Mouse (Mus musculus): ENCODE results near the gene Ppp3r1. TPM values are rescaled to one million over a fixed set of nuclear protein-coding genes. Genes with fewer than 3 reads are reported as not detected.
"Not testable (repeated sequence)": the region's sequence is repeated elsewhere in the genome, so short reads cannot be mapped to it uniquely, and the experiment has no call there.

Ppp3r1 gene
- total RNA-seq, 2 experiments from 2014 or later, result 880 to 937 TPM

DNA sequence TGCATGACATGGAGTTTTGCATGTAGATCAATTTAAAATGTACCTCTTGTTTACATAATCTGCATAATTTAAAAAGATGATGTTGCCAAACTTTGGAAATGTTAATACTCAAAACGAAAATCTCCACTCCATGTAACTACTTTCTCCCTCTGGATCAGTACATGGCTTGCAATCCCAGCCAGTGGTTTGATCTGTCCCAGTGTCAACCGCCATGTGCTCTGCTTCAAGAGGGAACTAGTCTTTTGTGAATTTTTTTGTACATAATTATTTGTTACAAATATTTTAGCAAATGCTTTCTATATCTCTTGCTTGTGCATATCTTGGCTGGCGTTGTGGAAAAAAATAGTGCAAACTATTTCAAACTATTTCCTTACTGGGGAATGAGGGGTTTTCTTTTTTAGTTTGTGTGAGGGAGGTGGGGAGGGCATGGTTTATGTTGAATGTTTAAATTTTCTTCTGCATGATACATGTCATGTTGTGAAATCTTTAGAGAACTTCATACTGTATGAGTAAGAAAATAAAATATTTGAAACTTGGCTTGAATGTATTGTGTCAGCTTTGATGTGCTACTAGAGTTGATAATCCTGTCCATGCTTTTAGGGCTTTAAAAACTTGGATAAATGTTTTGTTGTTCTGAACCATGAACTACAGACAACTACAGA, 40.9 kb downstream of the Ppp3r1 start:
- DNase-seq (ENCODE audit: low spot score in 2 of 2), result no peak

GRCm38 (mm10) chr11:17200936-17201335, 41.9 kb downstream of the Ppp3r1 start:
- no peak for DNase-seq (ENCODE audit: low spot score in 2 of 2)

GRCm38 (mm10) chr11:17202481-17202880, 43.4 kb downstream of the Ppp3r1 start:
- no peak for DNase-seq (ENCODE audit: low spot score in 2 of 2)

- DNase-seq (ENCODE audit: low spot score in 2 of 2), result peak; percentile 94 to 98
Measured at GRCm38 (mm10) chr11:17211258-17212140, 52.4 kb downstream of the Ppp3r1 start, which contains the start of gene Pno1. Gene Pno1 (minus strand): TSS chr11:17211568.

DNA sequence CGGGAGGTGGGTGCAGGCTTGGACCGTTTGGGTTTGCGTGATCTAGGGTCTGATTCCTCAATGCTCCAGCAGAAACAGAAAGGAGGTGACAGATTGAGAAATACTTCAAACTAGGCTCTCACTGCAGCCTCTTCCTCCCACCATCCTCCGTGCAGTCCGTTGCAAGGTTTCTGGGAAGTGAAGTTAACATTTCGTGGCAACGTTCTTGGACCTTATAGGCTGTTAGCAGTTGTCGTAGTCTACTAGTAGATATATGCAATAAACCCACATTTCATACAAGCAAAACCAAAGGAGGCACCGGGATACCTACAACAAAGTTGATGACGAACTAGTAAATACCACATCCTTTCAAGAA, 53.1 kb downstream of the Ppp3r1 start:
- no peak for DNase-seq (ENCODE audit: low spot score in 2 of 2)

GRCm38 (mm10) chr11:17212903-17213509, 53.9 kb downstream of the Ppp3r1 start:
- no peak for DNase-seq (ENCODE audit: low spot score in 2 of 2)

GRCm38 (mm10) chr11:17215475-17215874, 56.4 kb downstream of the Ppp3r1 start:
- DNase-seq (ENCODE audit: low spot score in 2 of 2), result peak in 1 of 2 experiments; percentile 55

GRCm38 (mm10) chr11:17221126-17221525, 62.1 kb downstream of the Ppp3r1 start:
- DNase-seq (ENCODE audit: low spot score in 2 of 2), result no peak

- no peak for DNase-seq (ENCODE audit: low spot score in 2 of 2)
Measured at GRCm38 (mm10) chr11:17232792-17233191, 73.7 kb downstream of the Ppp3r1 start.

- no peak for DNase-seq (ENCODE audit: low spot score in 2 of 2)
Measured at GRCm38 (mm10) chr11:17236449-17237037, 77.5 kb downstream of the Ppp3r1 start.

- not testable (repeated sequence) for DNase-seq (ENCODE audit: low spot score in 2 of 2)
Measured at GRCm38 (mm10) chr11:17238598-17238997, 79.5 kb downstream of the Ppp3r1 start.

DNA sequence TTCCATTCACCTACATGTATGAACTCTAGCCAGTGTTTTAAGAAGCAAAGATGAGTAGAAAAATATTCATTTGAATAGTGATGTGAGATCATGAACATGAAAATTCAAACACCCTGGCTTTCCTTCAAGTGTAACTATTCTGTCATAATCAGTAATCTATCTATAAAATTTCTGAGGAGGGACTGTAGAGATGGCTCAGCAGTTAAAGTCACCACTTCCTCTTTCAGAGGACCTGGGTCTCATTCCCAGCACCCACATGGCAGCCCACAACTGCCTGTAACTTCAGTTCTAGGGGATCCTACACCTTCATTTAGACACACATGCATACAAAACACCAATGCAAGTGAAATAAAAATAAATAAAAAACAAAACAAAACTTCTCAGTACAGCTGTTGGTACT, 89.7 kb downstream of the Ppp3r1 start:
- DNase-seq (ENCODE audit: low spot score in 2 of 2), result no peak

Other genes starting within 250 kb of the Ppp3r1 start
- gene Fbxo48, start 207.9 kb upstream of the Ppp3r1 start, total RNA-seq (2021), result 1 to 10 TPM; 1.6 to 2.2 TPM
- gene Cnrip1, start 107.7 kb upstream of the Ppp3r1 start, total RNA-seq (2021), result 100 to 1,000 TPM; 111 to 113 TPM
- gene Plek, start 106.9 kb upstream of the Ppp3r1 start, total RNA-seq (2021), result 1 to 10 TPM; 5.8 to 6.5 TPM
- gene Wdr92, start 22.8 kb downstream of the Ppp3r1 start, total RNA-seq (2021), result 10 to 100 TPM; 11.8 TPM
- 10 to 100 TPM; 26.1 to 28.6 TPM for gene Pno1, start 52.3 kb downstream of the Ppp3r1 start, total RNA-seq (2021)
- gene C1d, start 98.3 kb downstream of the Ppp3r1 start, total RNA-seq (2021), result 10 to 100 TPM; 47.6 to 49.3 TPM